Mouse (Mus musculus): ENCODE measurements around the gene Gmppa.

- no peak for TF ChIP-seq CTCF (conservative IDR thresholded peaks at IDR 0.05; ENCODE audit: insufficient read depth, insufficient read length, low read depth, low read length)
- no peak for TF ChIP-seq POLR2A (IDR thresholded peaks at IDR 0.05; ENCODE audit: low read depth, low read length)
Observed at GRCm38 (mm10) chr1:75442811-75443210, 7.1 kb downstream of the Gmppa start.

Data from kidney, adult 2 months (tissue).